Mouse (Mus musculus): ENCODE data around the gene Ptpa. TPM values are rescaled to one million over a fixed set of nuclear protein-coding genes. Genes with fewer than 3 reads are reported as not detected.
A peak's percentile ranks its signal among the peaks of the same experiment; 100 is the strongest.

Ptpa gene
- polyA plus RNA-seq, 1 experiment: 132 TPM

DNA sequence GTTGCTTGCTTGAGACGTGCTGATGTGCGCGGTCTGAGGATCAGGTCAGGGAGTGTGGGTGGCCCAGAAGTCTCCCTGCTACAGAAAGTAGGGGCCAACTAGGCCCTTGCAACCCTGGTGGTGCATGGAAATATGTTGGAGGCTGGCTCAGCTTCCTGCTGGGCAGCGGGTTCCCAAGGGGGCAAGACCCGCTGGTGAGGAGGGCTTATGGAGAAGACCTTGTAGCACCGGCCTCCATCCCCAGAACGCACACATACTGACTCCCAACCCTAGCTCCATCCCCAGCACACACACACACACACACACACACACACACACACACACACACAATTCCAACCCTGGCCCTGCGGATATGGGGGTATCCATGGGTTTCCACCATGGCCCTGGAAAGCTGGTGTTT lies 55.2 kb downstream of the Ptpa start:
- H3K27ac ChIP-seq (ENCODE audit: insufficient read depth, low read depth, low read length): peak overlapping the region; percentile 86
- no peak for DNase-seq
- no peaks in the 10 kb centered on the region for H3K36me3 ChIP-seq (ENCODE audit: control insufficient read depth, insufficient read depth, low read length)
- no peaks in the 10 kb centered on the region for H3K27me3 ChIP-seq (replicated peaks; ENCODE audit: control insufficient read depth, insufficient read depth, low read length)
- WGBS: 30% methylated on average over 8 of the region's 8 CpGs
- H3K4me3 ChIP-seq (ENCODE audit: insufficient read depth, low read depth, low read length): no peak overlapping the region
- TF ChIP-seq POLR2A (IDR thresholded peaks at IDR 0.05; ENCODE audit: low read depth, low read length): no peak
- no peak for TF ChIP-seq CTCF (conservative IDR thresholded peaks at IDR 0.05; ENCODE audit: insufficient read depth, insufficient read length, low read depth, low read length)
- H3K4me1 ChIP-seq (ENCODE audit: control insufficient read depth, insufficient read depth, low read length): peaks cover 8% of the 10 kb centered on the region; the same call in 1 of the 2 replicates

GRCm38 (mm10) chr2:30471795-30472720 lies 56.2 kb downstream of the Ptpa start:
- H3K4me1 ChIP-seq (ENCODE audit: control insufficient read depth, insufficient read depth, low read length): peaks cover 8% of the 10 kb centered on the region; the same call in 1 of the 2 replicates
- H3K36me3 ChIP-seq (ENCODE audit: control insufficient read depth, insufficient read depth, low read length): no peaks in the 10 kb centered on the region
- peak overlapping the region; percentile 96 for H3K4me3 ChIP-seq (ENCODE audit: insufficient read depth, low read depth, low read length)
- WGBS: under 1% methylated on average over 44 of the region's 51 CpGs
- H3K27ac ChIP-seq (ENCODE audit: insufficient read depth, low read depth, low read length): peak overlapping the region; percentile 99
- no peaks in the 10 kb centered on the region for H3K27me3 ChIP-seq (replicated peaks; ENCODE audit: control insufficient read depth, insufficient read depth, low read length)
- peak; percentile 97 for DNase-seq
- TF ChIP-seq CTCF (conservative IDR thresholded peaks at IDR 0.05; ENCODE audit: insufficient read depth, insufficient read length, low read depth, low read length): no peak

DNA sequence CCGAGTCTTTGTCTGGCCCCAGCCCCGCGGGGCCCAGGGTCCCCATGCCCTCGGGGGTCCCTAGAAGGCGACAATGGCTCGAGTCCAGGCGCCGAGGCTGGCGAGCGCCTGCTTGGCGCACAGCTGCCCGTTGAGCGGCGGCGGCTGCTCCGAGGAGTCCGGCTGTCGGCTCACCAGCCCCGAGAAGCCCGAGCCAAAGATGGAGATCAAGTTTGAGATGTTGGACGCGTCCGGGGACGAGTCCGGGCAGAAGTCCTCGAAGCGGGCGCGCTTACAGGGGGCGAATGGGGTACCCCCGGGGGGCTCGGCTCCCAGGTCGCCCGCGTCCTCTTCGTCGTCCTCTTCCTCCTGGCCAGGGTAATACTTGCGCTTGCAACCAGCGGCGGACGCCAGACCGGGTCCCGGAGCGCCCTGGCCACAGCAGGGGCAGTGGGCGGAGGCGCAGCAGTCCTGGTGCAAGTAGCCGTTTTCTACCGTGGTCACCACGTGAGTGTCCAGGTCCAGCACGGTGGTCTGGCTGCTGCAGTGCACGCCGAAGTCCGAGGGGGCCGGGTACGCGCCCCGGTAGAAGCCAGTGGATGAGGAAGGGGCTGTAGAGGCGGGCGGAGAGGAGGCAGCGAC lies 57.0 kb downstream of the Ptpa start:
- Histone ChIP-seq H3K4me3 (ENCODE audit: insufficient read depth, low read depth, low read length) (peak overlapping the region; percentile 96), H3K27ac (ENCODE audit: insufficient read depth, low read depth, low read length) (peak overlapping the region; percentile 99), H3K27me3 (replicated peaks; ENCODE audit: control insufficient read depth, insufficient read depth, low read length) (no peaks in the 10 kb centered on the region), H3K4me1 (ENCODE audit: control insufficient read depth, insufficient read depth, low read length) (peaks cover 8% of the 10 kb centered on the region; the same call in 1 of the 2 replicates), H3K36me3 (ENCODE audit: control insufficient read depth, insufficient read depth, low read length) (no peaks in the 10 kb centered on the region)
- under 1% methylated on average over 60 of the region's 60 CpGs for WGBS
- TF ChIP-seq CTCF (conservative IDR thresholded peaks at IDR 0.05; ENCODE audit: insufficient read depth, insufficient read length, low read depth, low read length) (no peak), POLR2A (IDR thresholded peaks at IDR 0.05; ENCODE audit: low read depth, low read length) (no peak)
- DNase-seq: peak; percentile 61

GRCm38 (mm10) chr2:30473431-30474031 lies 57.7 kb downstream of the Ptpa start:
- no peak for TF ChIP-seq CTCF (conservative IDR thresholded peaks at IDR 0.05; ENCODE audit: insufficient read depth, insufficient read length, low read depth, low read length)
- no peak for TF ChIP-seq POLR2A (IDR thresholded peaks at IDR 0.05; ENCODE audit: low read depth, low read length)
- H3K27ac ChIP-seq (ENCODE audit: insufficient read depth, low read depth, low read length): peak overlapping the region; percentile 99
- no peaks in the 10 kb centered on the region for H3K36me3 ChIP-seq (ENCODE audit: control insufficient read depth, insufficient read depth, low read length)
- peak overlapping the region; percentile 96 for H3K4me3 ChIP-seq (ENCODE audit: insufficient read depth, low read depth, low read length)
- peaks cover 8% of the 10 kb centered on the region; the same call in 1 of the 2 replicates for H3K4me1 ChIP-seq (ENCODE audit: control insufficient read depth, insufficient read depth, low read length)
- no peaks in the 10 kb centered on the region for H3K27me3 ChIP-seq (replicated peaks; ENCODE audit: control insufficient read depth, insufficient read depth, low read length)
- peak; percentile 68 for DNase-seq
- WGBS: 9% methylated on average over 79 of the region's 80 CpGs

GRCm38 (mm10) chr2:30474039-30474438 lies 58.2 kb downstream of the Ptpa start, which contains the start of gene Ier5l:
Gene Ier5l (minus strand): TSS chr2:30474219.
- H3K27ac ChIP-seq (ENCODE audit: insufficient read depth, low read depth, low read length): peak within 1 kb of the TSS; percentile 99
- peak; percentile 98 for DNase-seq
- peak within 1 kb of the TSS; percentile 96 for H3K4me3 ChIP-seq (ENCODE audit: insufficient read depth, low read depth, low read length)
- peak; percentile 98 for TF ChIP-seq POLR2A (IDR thresholded peaks at IDR 0.05; ENCODE audit: low read depth, low read length)
- no peak for TF ChIP-seq CTCF (conservative IDR thresholded peaks at IDR 0.05; ENCODE audit: insufficient read depth, insufficient read length, low read depth, low read length)
- H3K36me3 ChIP-seq (ENCODE audit: control insufficient read depth, insufficient read depth, low read length): no peaks in the 10 kb centered on the region
- peaks cover 8% of the 10 kb centered on the region; the same call in 1 of the 2 replicates for H3K4me1 ChIP-seq (ENCODE audit: control insufficient read depth, insufficient read depth, low read length)
- no peaks in the 10 kb centered on the region for H3K27me3 ChIP-seq (replicated peaks; ENCODE audit: control insufficient read depth, insufficient read depth, low read length)
- WGBS: under 1% methylated on average over 37 of the region's 37 CpGs

DNA sequence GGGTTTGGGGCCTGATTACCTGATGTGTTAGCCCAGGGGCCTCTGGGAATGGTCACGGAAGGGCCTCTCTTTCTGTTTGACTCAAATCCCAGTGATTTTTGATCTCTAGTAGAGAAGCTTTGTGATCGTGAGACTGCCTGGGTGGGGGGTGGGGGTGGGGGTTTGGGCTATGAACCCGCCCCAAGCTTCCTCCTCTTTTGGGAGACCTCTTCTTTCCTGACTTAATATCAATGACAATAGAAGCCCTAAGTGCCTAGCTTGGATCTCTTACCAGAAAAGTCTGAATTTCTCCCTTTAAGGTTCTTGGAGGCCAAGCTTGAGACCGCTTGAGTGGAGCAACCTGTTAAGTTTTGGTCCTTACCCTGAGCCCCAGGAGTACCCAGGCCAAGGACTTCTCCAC lies 58.9 kb downstream of the Ptpa start:
- Histone ChIP-seq H3K4me1 (ENCODE audit: control insufficient read depth, insufficient read depth, low read length) (peaks cover 8% of the 10 kb centered on the region; the same call in 1 of the 2 replicates), H3K4me3 (ENCODE audit: insufficient read depth, low read depth, low read length) (no peak overlapping the region), H3K27me3 (replicated peaks; ENCODE audit: control insufficient read depth, insufficient read depth, low read length) (no peaks in the 10 kb centered on the region), H3K27ac (ENCODE audit: insufficient read depth, low read depth, low read length) (no peak overlapping the region), H3K36me3 (ENCODE audit: control insufficient read depth, insufficient read depth, low read length) (no peaks in the 10 kb centered on the region)
- no peak for TF ChIP-seq CTCF (conservative IDR thresholded peaks at IDR 0.05; ENCODE audit: insufficient read depth, insufficient read length, low read depth, low read length)
- no peak for TF ChIP-seq POLR2A (IDR thresholded peaks at IDR 0.05; ENCODE audit: low read depth, low read length)
- 54% methylated on average over 4 of the region's 4 CpGs for WGBS
- DNase-seq: no peak
